Mouse (Mus musculus) lung, postnatal 0 days (tissue): ENCODE data around the gene Hnrnpul2.
"Not testable (repeated sequence)": the region's sequence is repeated elsewhere in the genome, so short reads cannot be mapped to it uniquely, and the experiment has no call there.

Experiments
- CTCF ChIP-seq: IDR thresholded peaks from 2 replicates; pipeline ENCODE4 v1.5.1; 2016; ENCODE audit warnings: antibody characterized with exemption, mild to moderate bottlenecking
- EP300 ChIP-seq: IDR thresholded peaks from 2 replicates; pipeline ENCODE4 v1.6.1; 2016; ENCODE audit warnings: antibody characterized with exemption, mild to moderate bottlenecking, control low read depth

GRCm38 (mm10) chr19:8836327-8836726 is 16.5 kb downstream of the Hnrnpul2 start:
- TF ChIP-seq CTCF, EP300: not testable (repeated sequence)
